Mouse (Mus musculus) spleen, adult 18-20 months (tissue): Measurements from ENCODE around the gene Ror2.
"Not testable (repeated sequence)": the region's sequence is repeated elsewhere in the genome, so short reads cannot be mapped to it uniquely, and the experiment has no call there.

ENCODE experiments used
- DNase-seq, 2 experiments: peaks; one replicate each; pipeline ENCODE4 v3.0.0; 2022; ENCODE audit warnings: mixed read lengths in 2 of 2

Gene Ror2

GRCm38 (mm10) chr13:53285756-53286361 lies at the start of gene Ror2:
Gene Ror2 (minus strand): TSS chr13:53286124.
- DNase-seq: peak in 1 of 2 experiments; percentile 5

GRCm38 (mm10) chr13:53333769-53334168 lies 47.8 kb upstream of the Ror2 start:
- no peak for DNase-seq

- no peak for DNase-seq
Measured at GRCm38 (mm10) chr13:53330246-53330645, 44.3 kb upstream of the Ror2 start.

GRCm38 (mm10) chr13:53325531-53325930 lies 39.6 kb upstream of the Ror2 start:
- no peak for DNase-seq

GRCm38 (mm10) chr13:53323661-53324060 lies 37.7 kb upstream of the Ror2 start:
- DNase-seq: peak in 1 of 2 experiments; percentile 6

GRCm38 (mm10) chr13:53320899-53321298 lies 35.0 kb upstream of the Ror2 start:
- no peak for DNase-seq

GRCm38 (mm10) chr13:53316515-53317295 lies 30.8 kb upstream of the Ror2 start:
- DNase-seq: no peak

- DNase-seq: not testable (repeated sequence)
Measured at GRCm38 (mm10) chr13:53315757-53316156, 29.8 kb upstream of the Ror2 start.

GRCm38 (mm10) chr13:53310442-53310841 lies 24.5 kb upstream of the Ror2 start:
- no peak for DNase-seq

GRCm38 (mm10) chr13:53309661-53310160 lies 23.8 kb upstream of the Ror2 start:
- DNase-seq: no peak

- DNase-seq: no peak
Measured at GRCm38 (mm10) chr13:53309148-53309547, 23.2 kb upstream of the Ror2 start.

GRCm38 (mm10) chr13:53306836-53307235 lies 20.9 kb upstream of the Ror2 start:
- no peak for DNase-seq

- no peak for DNase-seq
Measured at GRCm38 (mm10) chr13:53305256-53305655, 19.3 kb upstream of the Ror2 start.

- DNase-seq: no peak
Measured at GRCm38 (mm10) chr13:53302688-53303087, 16.8 kb upstream of the Ror2 start.

- no peak for DNase-seq
Measured at GRCm38 (mm10) chr13:53293065-53293464, 7.1 kb upstream of the Ror2 start.

GRCm38 (mm10) chr13:53292244-53292643 lies 6.3 kb upstream of the Ror2 start:
- no peak for DNase-seq

- no peak for DNase-seq
Measured at GRCm38 (mm10) chr13:53285261-53285755, 616 bp downstream of the Ror2 start.

GRCm38 (mm10) chr13:53284740-53285191 lies 1.2 kb downstream of the Ror2 start:
- no peak for DNase-seq

GRCm38 (mm10) chr13:53281604-53282396 lies 4.1 kb downstream of the Ror2 start:
- no peak for DNase-seq

GRCm38 (mm10) chr13:53278908-53279307 lies 7.0 kb downstream of the Ror2 start:
- DNase-seq: no peak

GRCm38 (mm10) chr13:53276381-53276780 lies 9.5 kb downstream of the Ror2 start:
- no peak for DNase-seq

- no peak for DNase-seq
Measured at GRCm38 (mm10) chr13:53275778-53276177, 10.1 kb downstream of the Ror2 start.

GRCm38 (mm10) chr13:53274771-53275170 lies 11.2 kb downstream of the Ror2 start:
- no peak for DNase-seq
